Mouse (Mus musculus): ENCODE data around the gene Prpf40b. TPM values are rescaled to one million over a fixed set of nuclear protein-coding genes. Genes with fewer than 3 reads are reported as not detected.

Prpf40b gene
- polyA plus RNA-seq, 1 experiment, result 24.7 TPM

DNA sequence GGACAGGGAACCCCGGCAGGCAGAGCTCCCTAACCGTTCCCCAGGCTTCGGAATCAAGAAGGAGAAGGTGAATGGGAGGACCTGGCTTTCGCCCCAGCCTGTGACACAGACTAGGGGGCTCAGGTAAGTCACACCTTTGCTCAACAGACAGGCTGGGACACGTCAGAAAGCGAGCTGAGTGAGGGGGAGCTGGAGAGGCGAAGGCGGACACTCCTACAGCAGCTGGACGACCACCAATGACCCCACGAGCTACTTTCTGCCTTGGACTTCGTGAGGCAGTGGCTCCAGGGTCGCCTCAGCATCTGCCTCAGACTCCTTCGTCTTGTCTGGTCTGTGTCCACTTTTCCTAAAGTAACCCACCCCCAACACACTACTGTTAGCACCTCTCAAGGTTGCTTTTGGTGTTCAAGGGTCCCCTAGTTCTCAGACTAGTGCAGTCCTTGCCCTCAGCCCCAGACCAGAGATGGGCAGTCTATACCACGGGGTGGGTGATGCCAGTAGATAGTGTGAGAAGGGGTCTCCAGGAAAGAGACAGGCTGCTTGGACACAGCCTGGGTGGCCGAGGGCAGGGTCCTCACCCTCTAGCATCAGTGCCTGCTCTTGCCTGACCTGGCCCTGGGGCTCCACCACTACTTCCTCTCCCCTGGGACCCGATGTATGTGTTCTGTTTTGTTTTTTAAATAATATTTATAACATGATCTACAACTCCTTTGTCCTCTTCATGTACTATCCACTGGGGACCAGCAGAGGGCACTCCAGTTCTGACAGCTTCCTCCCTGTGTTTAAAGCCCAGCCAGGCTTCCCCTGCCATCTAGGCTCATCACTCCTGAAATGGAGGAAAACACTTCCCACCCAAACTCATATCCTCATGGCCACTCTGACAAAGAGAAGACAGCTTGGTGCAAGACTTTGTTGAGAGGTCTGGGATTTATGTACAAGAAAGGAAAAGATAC lies 21.7 kb downstream of the Prpf40b start:
- Histone ChIP-seq H3K79me3 (ENCODE audit: low read depth) (no peaks in the 10 kb centered on the region), H3K27me3 (ENCODE audit: control insufficient read depth, insufficient read depth, insufficient read length) (no peaks in the 10 kb centered on the region), H3K36me3 (ENCODE audit: control insufficient read depth, insufficient read depth) (peaks cover 77% of the 10 kb centered on the region), H3K4me3 (ENCODE audit: insufficient read depth, poor library complexity, severe bottlenecking) (no peak overlapping the region), H3K79me2 (ENCODE audit: control insufficient read depth, insufficient read depth) (no peaks in the 10 kb centered on the region), H3ac (ENCODE audit: control insufficient read depth, insufficient read length, low read depth) (no peak overlapping the region)
- TF ChIP-seq MYOD1 (IDR thresholded peaks at IDR 0.05; ENCODE audit: control insufficient read depth, insufficient read length, low read depth), result no peak
- TF ChIP-seq CTCF (IDR thresholded peaks at IDR 0.05; ENCODE audit: control insufficient read depth, insufficient read depth, insufficient read length), result peak; percentile 49

DNA sequence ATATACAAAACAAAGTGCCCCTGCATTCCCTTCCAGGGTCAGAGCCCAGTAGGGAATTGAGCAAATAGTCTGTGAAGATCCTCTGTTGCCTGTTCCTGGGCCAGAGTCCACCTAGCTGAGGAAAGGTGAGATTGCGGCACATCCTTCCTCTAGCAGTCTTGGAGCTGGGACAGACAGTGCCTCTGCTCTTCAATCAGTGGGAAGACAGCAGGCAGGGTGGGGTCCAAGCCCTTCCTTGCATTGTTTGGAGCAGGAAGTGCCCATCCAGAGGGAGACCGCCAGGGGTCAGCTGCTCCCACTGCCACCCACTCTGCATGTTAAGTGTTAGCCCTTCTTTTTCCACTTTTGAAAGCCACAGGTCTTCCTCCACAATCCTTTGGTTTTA lies 22.4 kb downstream of the Prpf40b start:
- TF ChIP-seq MYOG (IDR thresholded peaks at IDR 0.05; ENCODE audit: control insufficient read depth, extremely low read depth, insufficient read length) (no peak), CTCF (IDR thresholded peaks at IDR 0.05; ENCODE audit: control insufficient read depth, insufficient read depth, insufficient read length) (no peak), MAX (IDR thresholded peaks at IDR 0.05) (no peak), USF1 (IDR thresholded peaks at IDR 0.05; ENCODE audit: low read depth) (no peak)
- H3ac ChIP-seq (ENCODE audit: control insufficient read depth, insufficient read length, low read depth), result no peak overlapping the region
- H3K79me3 ChIP-seq (ENCODE audit: low read depth), result no peaks in the 10 kb centered on the region
- H3K79me2 ChIP-seq (ENCODE audit: control insufficient read depth, insufficient read depth), result no peaks in the 10 kb centered on the region
- H3K27me3 ChIP-seq (ENCODE audit: control insufficient read depth, insufficient read depth, insufficient read length), result no peaks in the 10 kb centered on the region
- no peak overlapping the region for H3K4me3 ChIP-seq (ENCODE audit: insufficient read depth, poor library complexity, severe bottlenecking)
- H3K36me3 ChIP-seq (ENCODE audit: control insufficient read depth, insufficient read depth), result peaks cover 77% of the 10 kb centered on the region

DNA sequence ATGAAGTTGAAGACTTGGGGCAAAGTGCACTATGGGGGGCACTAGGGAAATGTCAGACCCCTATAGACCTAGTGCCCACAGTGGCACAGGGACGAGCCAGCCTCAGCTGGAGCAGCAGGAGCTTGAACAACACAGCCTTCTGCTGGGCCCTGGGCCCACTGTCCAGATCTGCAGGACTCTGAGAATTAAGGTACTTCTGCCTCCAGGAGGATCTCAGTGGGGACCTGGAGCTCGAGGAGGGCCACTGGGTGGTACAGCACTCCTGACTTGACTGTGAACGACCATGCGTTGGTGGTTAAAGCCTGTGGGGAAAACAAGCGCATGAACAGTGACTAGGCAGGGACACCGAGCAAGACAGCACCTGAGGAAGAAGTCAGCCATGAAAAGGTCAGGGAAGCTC lies 23.2 kb downstream of the Prpf40b start:
- no peaks in the 10 kb centered on the region for H3K79me2 ChIP-seq (ENCODE audit: control insufficient read depth, insufficient read depth)
- H3ac ChIP-seq (ENCODE audit: control insufficient read depth, insufficient read length, low read depth), result no peak overlapping the region
- peaks cover 80% of the 10 kb centered on the region for H3K36me3 ChIP-seq (ENCODE audit: control insufficient read depth, insufficient read depth)
- H3K27me3 ChIP-seq (ENCODE audit: control insufficient read depth, insufficient read depth, insufficient read length), result no peaks in the 10 kb centered on the region
- no peak for TF ChIP-seq USF1 (IDR thresholded peaks at IDR 0.05; ENCODE audit: low read depth)
- TF ChIP-seq CTCF (IDR thresholded peaks at IDR 0.05; ENCODE audit: control insufficient read depth, insufficient read depth, insufficient read length), result no peak
- TF ChIP-seq CEBPB (IDR thresholded peaks at IDR 0.05; ENCODE audit: low read depth), result no peak
- no peak for TF ChIP-seq FOSL1 (IDR thresholded peaks at IDR 0.05; ENCODE audit: insufficient read depth, low read length, poor library complexity, severe bottlenecking)
- TF ChIP-seq MYOG (IDR thresholded peaks at IDR 0.05; ENCODE audit: control insufficient read depth, extremely low read depth, insufficient read length), result no peak
- TF ChIP-seq MYOD1 (IDR thresholded peaks at IDR 0.05; ENCODE audit: control insufficient read depth, insufficient read length, low read depth), result no peak
- TF ChIP-seq MAX (IDR thresholded peaks at IDR 0.05), result no peak
- H3K4me3 ChIP-seq (ENCODE audit: insufficient read depth, poor library complexity, severe bottlenecking), result no peak overlapping the region
- no peaks in the 10 kb centered on the region for H3K79me3 ChIP-seq (ENCODE audit: low read depth)

DNA sequence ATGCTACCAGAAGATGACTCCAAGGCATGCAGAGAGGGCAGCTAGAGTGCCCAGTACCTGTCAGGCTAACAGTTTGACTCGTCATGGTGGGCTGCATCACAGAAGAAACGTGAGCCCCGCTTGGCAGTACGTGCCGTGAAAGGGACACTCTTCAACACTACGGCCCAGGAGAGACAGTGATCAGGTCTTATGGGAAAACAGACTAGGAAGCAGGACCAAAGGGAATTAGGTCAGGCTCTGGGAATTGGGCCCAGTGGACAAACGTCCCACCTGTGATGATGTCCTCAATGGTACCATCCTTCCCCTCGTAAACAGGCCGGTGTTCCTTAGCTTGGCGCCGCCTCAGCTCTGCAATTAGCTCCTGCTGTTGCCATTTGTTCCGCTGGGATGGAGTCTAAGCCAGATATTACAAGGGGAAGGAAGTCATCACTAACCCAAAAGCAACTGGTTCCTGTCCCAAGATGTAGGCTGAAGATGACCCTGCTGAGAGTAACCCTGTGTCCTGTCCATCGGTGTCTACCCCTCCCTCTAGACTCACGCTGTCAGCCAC lies 24.0 kb downstream of the Prpf40b start:
- Histone ChIP-seq H3K4me3 (ENCODE audit: insufficient read depth, poor library complexity, severe bottlenecking) (no peak overlapping the region), H3ac (ENCODE audit: control insufficient read depth, insufficient read length, low read depth) (no peak overlapping the region), H3K79me2 (ENCODE audit: control insufficient read depth, insufficient read depth) (no peaks in the 10 kb centered on the region), H3K79me3 (ENCODE audit: low read depth) (no peaks in the 10 kb centered on the region), H3K27me3 (ENCODE audit: control insufficient read depth, insufficient read depth, insufficient read length) (no peaks in the 10 kb centered on the region), H3K36me3 (ENCODE audit: control insufficient read depth, insufficient read depth) (peaks cover 88% of the 10 kb centered on the region)
- TF ChIP-seq CTCF (IDR thresholded peaks at IDR 0.05; ENCODE audit: control insufficient read depth, insufficient read depth, insufficient read length) (no peak), CEBPB (IDR thresholded peaks at IDR 0.05; ENCODE audit: low read depth) (no peak), MYOD1 (IDR thresholded peaks at IDR 0.05; ENCODE audit: control insufficient read depth, insufficient read length, low read depth) (no peak), USF1 (IDR thresholded peaks at IDR 0.05; ENCODE audit: low read depth) (no peak), FOSL1 (IDR thresholded peaks at IDR 0.05; ENCODE audit: insufficient read depth, low read length, poor library complexity, severe bottlenecking) (no peak), MAX (IDR thresholded peaks at IDR 0.05) (no peak), MYOG (IDR thresholded peaks at IDR 0.05; ENCODE audit: control insufficient read depth, extremely low read depth, insufficient read length) (no peak)

DNA sequence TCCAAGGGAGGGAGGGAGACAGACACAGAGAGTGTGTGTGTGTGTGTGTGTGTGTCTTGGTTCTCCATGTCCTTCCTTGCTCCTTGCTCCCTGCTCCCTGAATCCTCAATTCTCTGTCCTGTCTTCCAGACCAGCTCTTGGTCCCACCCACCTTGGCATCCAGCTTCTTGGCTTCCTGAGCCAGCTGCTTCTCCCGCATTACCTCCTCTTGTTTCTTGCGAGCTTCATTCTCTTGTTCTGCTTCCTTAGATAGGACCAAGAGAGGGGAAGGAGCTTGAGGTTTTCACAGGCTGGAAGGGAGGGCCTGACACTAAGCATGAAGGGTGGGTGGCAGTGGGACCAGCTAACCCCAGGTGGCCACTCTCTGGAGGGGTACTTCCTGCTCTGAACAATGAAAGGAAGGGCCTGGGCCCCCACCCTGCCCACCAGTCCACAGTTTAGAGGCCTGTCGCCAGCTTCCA lies 24.6 kb downstream of the Prpf40b start:
- H3K4me3 ChIP-seq (ENCODE audit: insufficient read depth, poor library complexity, severe bottlenecking), result no peak overlapping the region
- H3K36me3 ChIP-seq (ENCODE audit: control insufficient read depth, insufficient read depth), result peaks cover 93% of the 10 kb centered on the region
- H3K79me3 ChIP-seq (ENCODE audit: low read depth), result no peaks in the 10 kb centered on the region
- no peak overlapping the region for H3ac ChIP-seq (ENCODE audit: control insufficient read depth, insufficient read length, low read depth)
- no peaks in the 10 kb centered on the region for H3K27me3 ChIP-seq (ENCODE audit: control insufficient read depth, insufficient read depth, insufficient read length)
- TF ChIP-seq MYOD1 (IDR thresholded peaks at IDR 0.05; ENCODE audit: control insufficient read depth, insufficient read length, low read depth) (no peak), MYOG (IDR thresholded peaks at IDR 0.05; ENCODE audit: control insufficient read depth, extremely low read depth, insufficient read length) (no peak), FOSL1 (IDR thresholded peaks at IDR 0.05; ENCODE audit: insufficient read depth, low read length, poor library complexity, severe bottlenecking) (no peak), CTCF (IDR thresholded peaks at IDR 0.05; ENCODE audit: control insufficient read depth, insufficient read depth, insufficient read length) (no peak), USF1 (IDR thresholded peaks at IDR 0.05; ENCODE audit: low read depth) (no peak), MAX (IDR thresholded peaks at IDR 0.05) (no peak), CEBPB (IDR thresholded peaks at IDR 0.05; ENCODE audit: low read depth) (no peak)
- no peaks in the 10 kb centered on the region for H3K79me2 ChIP-seq (ENCODE audit: control insufficient read depth, insufficient read depth)

All from C2C12 (cell line).